Mouse (Mus musculus) lung, postnatal 4 days (tissue): ENCODE data around the gene Adad2.

ENCODE experiments used
- DNase-seq, 2 experiments: peaks; one replicate each; pipeline ENCODE4 v3.0.0; 2021

The Adad2 gene

GRCm38 (mm10) chr8:119644429-119644960 lies 31.9 kb downstream of the Adad2 start:
- no peak for DNase-seq

- DNase-seq = no peak
Measured at GRCm38 (mm10) chr8:119644981-119645597, 32.5 kb downstream of the Adad2 start.

GRCm38 (mm10) chr8:119646197-119646596 lies 33.6 kb downstream of the Adad2 start:
- no peak for DNase-seq

GRCm38 (mm10) chr8:119646846-119647245 lies 34.3 kb downstream of the Adad2 start:
- DNase-seq = no peak

GRCm38 (mm10) chr8:119651324-119651723 lies 38.8 kb downstream of the Adad2 start:
- DNase-seq = no peak

GRCm38 (mm10) chr8:119656709-119657464 lies 44.3 kb downstream of the Adad2 start:
- peak; percentile 39 to 67 for DNase-seq

GRCm38 (mm10) chr8:119661081-119661480 lies 48.5 kb downstream of the Adad2 start:
- DNase-seq = peak; percentile 80 to 86

GRCm38 (mm10) chr8:119661892-119662291 lies 49.3 kb downstream of the Adad2 start:
- peak; percentile 60 to 73 for DNase-seq

- no peak for DNase-seq
Measured at GRCm38 (mm10) chr8:119663440-119663839, 50.9 kb downstream of the Adad2 start.

GRCm38 (mm10) chr8:119665270-119665669 lies 52.7 kb downstream of the Adad2 start:
- DNase-seq = peak; percentile 32 to 71
